Mouse (Mus musculus) heart, embryonic 12.5 days (tissue): ENCODE data around the gene Zfp91. TPM values are rescaled to one million over a fixed set of nuclear protein-coding genes. Genes with fewer than 3 reads are reported as not detected.

Experiments used
- ATAC-seq: fragments of 200-750 bp; cut with Nextera tagmentation; 2 replicates; pipeline ENCODE4 v1.8.0; 2017; ENCODE audit warnings: moderate TSS enrichment, moderate library complexity; ENCODE audit not compliant: insufficient number of reproducible peaks, low FRiP score
- H3K27ac ChIP-seq: fragments of 300-500 bp; sonication (generic); 2 replicates; pipeline ENCODE4 v1.5.1; 2016; ENCODE audit warnings: mild to moderate bottlenecking, moderate library complexity; ENCODE audit not compliant: poor library complexity, severe bottlenecking
- H3K27me3 ChIP-seq: fragments of 300-500 bp; sonication (generic); replicated peaks from 2 replicates; pipeline ENCODE4 v1.6.1; 2016; ENCODE audit warnings: mild to moderate bottlenecking, moderate library complexity
- H3K36me3 ChIP-seq: fragments of 300-500 bp; sonication (generic); 2 replicates; pipeline ENCODE4 v1.6.1; 2016; ENCODE audit warnings: mild to moderate bottlenecking, moderate library complexity
- H3K4me1 ChIP-seq: fragments of 300-500 bp; sonication (generic); replicated peaks from 2 replicates; pipeline ENCODE4 v1.6.1; 2016; ENCODE audit warnings: mild to moderate bottlenecking
- H3K4me2 ChIP-seq: fragments of 300-500 bp; sonication (generic); 2 replicates; pipeline ENCODE4 v1.6.1; 2016; ENCODE audit warnings: mild to moderate bottlenecking, moderate library complexity
- H3K4me3 ChIP-seq: fragments of 300-500 bp; sonication (generic); 2 replicates; pipeline ENCODE4 v1.5.1; 2016; ENCODE audit warnings: mild to moderate bottlenecking
- H3K9ac ChIP-seq: fragments of 300-500 bp; sonication (generic); 2 replicates; pipeline ENCODE4 v1.6.1; 2016; ENCODE audit warnings: mild to moderate bottlenecking, moderate library complexity
- H3K9me3 ChIP-seq: fragments of 300-500 bp; sonication (generic); replicated peaks from 2 replicates; pipeline ENCODE4 v1.6.1; 2016; ENCODE audit warnings: mild to moderate bottlenecking, moderate library complexity
- WGBS: fragments of 180-500 bp; shearing (Covaris S2); methylation state at CpG from one replicate; pipeline ENCODE4 v1.1.7; 2016; 5-methylcytosine and 5-hydroxymethylcytosine counted together
- polyA plus RNA-seq: library from polyadenylated mRNA; unstranded; fragments of >200 nt; fragmentation: Nextera tagmentation; extraction: Ambion mirVana; gene quantifications from 2 replicates; pipeline ENCODE4 v1.2.1, GENCODE M21; 2016

Gene Zfp91
- polyA plus RNA-seq, result 14.8 and 16.4 TPM in 2 replicates

DNA sequence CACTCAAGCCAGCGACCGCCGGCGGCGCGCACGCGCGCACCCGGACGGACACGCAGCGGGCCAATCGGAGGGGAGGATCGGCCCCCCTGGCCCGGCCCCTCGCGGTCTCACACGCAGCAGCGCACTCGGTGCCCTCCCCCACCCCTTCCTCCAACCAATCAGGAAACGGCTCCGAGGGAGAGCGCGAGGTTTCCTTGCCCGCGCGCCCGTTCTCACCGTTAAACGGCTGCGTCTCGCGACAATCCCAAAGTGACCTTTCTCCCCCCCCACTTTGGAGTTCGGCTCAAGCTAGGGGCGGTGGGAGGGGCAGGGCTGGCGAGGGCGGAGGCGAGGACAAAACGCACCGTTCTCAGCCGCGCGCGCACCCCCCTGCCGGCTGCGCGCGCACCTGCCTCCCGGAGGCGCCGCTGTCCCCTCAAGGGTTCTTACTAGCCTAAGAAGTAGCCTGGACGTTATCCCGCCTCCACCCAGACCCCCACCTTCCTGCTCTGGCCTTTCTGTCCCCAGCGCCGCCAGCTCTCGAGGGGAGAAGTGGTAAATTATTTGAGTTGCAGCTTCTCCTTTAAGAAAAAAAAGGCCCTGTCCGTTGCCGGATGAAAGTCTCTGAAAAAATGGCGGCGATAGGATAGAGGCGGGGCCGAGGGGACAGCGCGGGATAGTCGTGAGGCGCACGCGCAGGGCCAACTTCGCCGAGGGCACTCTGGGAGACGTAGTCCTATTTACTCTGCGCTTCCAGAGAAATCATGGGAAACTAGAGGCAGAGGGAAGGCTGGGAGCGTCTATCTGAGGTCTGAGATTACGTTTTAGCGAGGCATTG is at the start of gene Zfp91, which contains the start of gene Lpxn:
TSS of gene Zfp91 (minus strand) at position 616 of the 817 bp plus-strand sequence.
TSS of gene Lpxn (plus strand) at position 683 of the 817 bp plus-strand sequence.
- H3K9me3 ChIP-seq, result no peaks in the 10 kb centered on the region
- peak within 1 kb of the TSS; percentile 100 for H3K27ac ChIP-seq
- WGBS, result under 1% methylated on average over 55 of the region's 76 CpGs
- H3K36me3 ChIP-seq, result no peaks in the 10 kb centered on the region
- H3K4me1 ChIP-seq, result peaks cover 3% of the 10 kb centered on the region
- peak within 1 kb of the TSS; percentile 99 for H3K4me3 ChIP-seq
- ATAC-seq, result peak; percentile 94
- H3K9ac ChIP-seq, result peak within 1 kb of the TSS; percentile 100
- H3K4me2 ChIP-seq, result peak within 1 kb of the TSS; percentile 75
- no peaks in the 10 kb centered on the region for H3K27me3 ChIP-seq

DNA sequence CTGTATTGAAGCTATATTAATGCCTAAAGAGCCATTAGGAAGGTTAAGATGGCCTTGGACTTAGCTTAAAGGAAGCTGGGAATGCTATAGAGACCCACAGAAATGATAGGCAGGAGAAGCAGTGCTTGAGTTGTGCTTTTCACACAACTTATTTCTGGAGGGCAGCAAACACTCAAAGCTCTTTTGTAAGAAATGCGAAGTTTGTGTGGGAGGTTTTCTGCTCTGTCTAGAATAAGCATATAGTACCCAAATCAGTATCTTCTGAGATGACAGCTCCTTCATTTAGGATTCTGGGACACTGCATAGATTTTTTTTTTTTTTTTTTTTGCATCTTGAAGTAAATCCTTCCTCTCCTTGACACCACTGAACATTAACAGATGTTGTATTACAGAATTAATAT is 42.6 kb upstream of the Zfp91 start:
- WGBS, result 65% methylated on average over 1 of the region's 1 CpGs
- H3K9me3 ChIP-seq, result no peaks in the 10 kb centered on the region
- no peaks in the 10 kb centered on the region for H3K27me3 ChIP-seq
- no peak for ATAC-seq
- no peaks in the 10 kb centered on the region for H3K36me3 ChIP-seq
- H3K9ac ChIP-seq, result no peak overlapping the region
- no peak overlapping the region for H3K27ac ChIP-seq
- H3K4me2 ChIP-seq, result no peak overlapping the region
- H3K4me3 ChIP-seq, result no peak overlapping the region
- H3K4me1 ChIP-seq, result no peaks in the 10 kb centered on the region

GRCm38 (mm10) chr19:12833625-12834024 is 37.7 kb upstream of the Zfp91 start:
- H3K4me3 ChIP-seq, result no peak overlapping the region
- no peaks in the 10 kb centered on the region for H3K4me1 ChIP-seq
- 68% methylated on average over 3 of the region's 3 CpGs for WGBS
- ATAC-seq, result no peak
- H3K36me3 ChIP-seq, result no peaks in the 10 kb centered on the region
- H3K9me3 ChIP-seq, result no peaks in the 10 kb centered on the region
- H3K27ac ChIP-seq, result no peak overlapping the region
- H3K9ac ChIP-seq, result no peak overlapping the region
- H3K27me3 ChIP-seq, result no peaks in the 10 kb centered on the region
- H3K4me2 ChIP-seq, result no peak overlapping the region

DNA sequence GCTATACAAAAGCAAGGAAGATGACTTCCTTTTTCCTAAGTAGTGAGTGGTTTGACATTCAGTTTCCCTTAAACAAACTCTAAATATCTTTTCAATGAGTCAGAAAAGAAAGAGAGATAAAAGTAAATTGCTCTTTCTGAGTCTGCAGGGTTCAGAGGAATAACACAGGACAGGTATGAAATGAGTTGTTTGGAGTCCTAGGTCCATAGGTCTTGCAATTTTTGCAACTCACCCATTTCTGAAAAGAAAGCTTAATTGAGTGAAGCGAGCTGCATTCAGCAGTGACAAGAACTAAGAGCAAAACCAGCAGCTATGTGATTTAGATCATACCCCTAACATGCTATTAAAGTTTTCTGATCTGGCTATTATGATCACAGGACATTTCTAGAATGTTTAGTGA is 35.6 kb upstream of the Zfp91 start:
- Histone ChIP-seq H3K27me3 (no peaks in the 10 kb centered on the region), H3K36me3 (no peaks in the 10 kb centered on the region), H3K4me2 (no peak overlapping the region), H3K9me3 (no peaks in the 10 kb centered on the region), H3K27ac (no peak overlapping the region), H3K9ac (no peak overlapping the region), H3K4me1 (no peaks in the 10 kb centered on the region), H3K4me3 (no peak overlapping the region)
- 57% methylated on average over 1 of the region's 1 CpGs for WGBS
- no peak for ATAC-seq

GRCm38 (mm10) chr19:12830823-12831430 is 35.0 kb upstream of the Zfp91 start:
- ATAC-seq, result no peak
- WGBS, result 55% methylated on average over 2 of the region's 2 CpGs
- no peaks in the 10 kb centered on the region for H3K4me1 ChIP-seq

DNA sequence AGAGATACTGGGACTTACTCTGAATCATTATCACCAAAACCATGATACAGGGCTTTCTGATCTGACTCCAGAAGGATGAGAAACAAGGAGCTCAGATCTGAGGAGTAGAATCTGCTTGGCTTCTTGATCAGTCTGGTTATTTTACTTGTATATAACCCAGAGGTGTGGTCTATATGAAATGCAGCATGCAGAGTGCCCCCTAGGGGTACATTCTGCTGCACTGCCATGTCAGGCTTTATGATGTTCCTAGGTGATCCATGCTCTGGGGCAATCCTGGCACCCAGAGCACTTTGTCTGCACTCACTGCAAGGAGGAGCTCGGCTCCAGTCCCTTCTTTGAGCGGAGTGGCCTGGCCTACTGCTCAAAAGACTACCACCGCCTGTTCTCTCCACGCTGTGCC is 28.6 kb upstream of the Zfp91 start:
- no peaks in the 10 kb centered on the region for H3K4me1 ChIP-seq
- H3K36me3 ChIP-seq, result no peaks in the 10 kb centered on the region
- WGBS, result 70% methylated on average over 4 of the region's 4 CpGs
- H3K9ac ChIP-seq, result no peak overlapping the region
- H3K4me3 ChIP-seq, result no peak overlapping the region
- no peak for ATAC-seq
- no peak overlapping the region for H3K4me2 ChIP-seq
- H3K9me3 ChIP-seq, result no peaks in the 10 kb centered on the region
- H3K27me3 ChIP-seq, result no peaks in the 10 kb centered on the region
- H3K27ac ChIP-seq, result no peak overlapping the region

More at GRCm38 (mm10) chr19:12830823-12831430, 35.0 kb upstream of the Zfp91 start:
- H3K4me2 ChIP-seq, result no peak overlapping the region
- H3K27ac ChIP-seq, result no peak overlapping the region
- H3K9me3 ChIP-seq, result no peaks in the 10 kb centered on the region
- no peaks in the 10 kb centered on the region for H3K27me3 ChIP-seq
- no peak overlapping the region for H3K4me3 ChIP-seq
- H3K9ac ChIP-seq, result no peak overlapping the region
- H3K36me3 ChIP-seq, result no peaks in the 10 kb centered on the region

DNA sequence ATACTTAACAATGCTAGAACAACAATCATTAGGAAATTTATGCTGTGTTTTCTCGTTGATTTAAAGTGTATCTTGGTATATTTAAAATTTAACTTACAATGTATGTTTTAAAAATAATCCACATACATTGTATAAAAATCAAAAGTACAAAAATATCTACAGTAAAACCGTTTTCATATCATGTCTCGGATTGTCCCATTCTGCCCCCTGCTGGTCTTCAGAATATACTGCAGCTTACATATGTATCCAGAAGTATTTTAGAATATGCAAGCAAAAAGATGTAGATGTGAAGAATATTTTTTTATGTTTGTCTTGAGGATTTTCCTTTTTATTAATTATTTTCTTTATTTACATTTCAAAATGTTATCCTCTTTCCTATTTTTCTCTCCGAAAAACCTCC is 24.5 kb upstream of the Zfp91 start:
- Histone ChIP-seq H3K27me3 (no peaks in the 10 kb centered on the region), H3K9me3 (no peaks in the 10 kb centered on the region), H3K27ac (no peak overlapping the region), H3K4me1 (no peaks in the 10 kb centered on the region), H3K36me3 (no peaks in the 10 kb centered on the region), H3K4me2 (no peak overlapping the region), H3K4me3 (no peak overlapping the region), H3K9ac (no peak overlapping the region)
- 32% methylated on average over 4 of the region's 4 CpGs for WGBS
- no peak for ATAC-seq

- Histone ChIP-seq H3K9ac (no peak overlapping the region), H3K27me3 (no peaks in the 10 kb centered on the region), H3K4me3 (no peak overlapping the region), H3K9me3 (no peaks in the 10 kb centered on the region), H3K36me3 (no peaks in the 10 kb centered on the region), H3K27ac (no peak overlapping the region), H3K4me2 (no peak overlapping the region), H3K4me1 (no peaks in the 10 kb centered on the region)
- no peak for ATAC-seq
- 80% methylated on average over 1 of the region's 1 CpGs for WGBS
These were observed 22.6 kb upstream of the Zfp91 start for GRCm38 (mm10) chr19:12818507-12818906.

GRCm38 (mm10) chr19:12813883-12814282 is 18.0 kb upstream of the Zfp91 start:
- 60% methylated on average over 1 of the region's 1 CpGs for WGBS
- H3K4me2 ChIP-seq, result no peak overlapping the region
- no peak overlapping the region for H3K27ac ChIP-seq
- ATAC-seq, result no peak
- H3K9me3 ChIP-seq, result no peaks in the 10 kb centered on the region
- H3K4me1 ChIP-seq, result no peaks in the 10 kb centered on the region
- no peaks in the 10 kb centered on the region for H3K27me3 ChIP-seq
- no peak overlapping the region for H3K4me3 ChIP-seq
- no peak overlapping the region for H3K9ac ChIP-seq
- H3K36me3 ChIP-seq, result no peaks in the 10 kb centered on the region

GRCm38 (mm10) chr19:12812644-12813364 is 16.9 kb upstream of the Zfp91 start:
- Histone ChIP-seq H3K9me3 (no peaks in the 10 kb centered on the region), H3K27ac (no peak overlapping the region), H3K4me2 (no peak overlapping the region), H3K36me3 (no peaks in the 10 kb centered on the region), H3K4me1 (no peaks in the 10 kb centered on the region), H3K27me3 (no peaks in the 10 kb centered on the region), H3K4me3 (no peak overlapping the region), H3K9ac (no peak overlapping the region)
- ATAC-seq, result no peak
- 47% methylated on average over 1 of the region's 1 CpGs for WGBS

- no peaks in the 10 kb centered on the region for H3K36me3 ChIP-seq
- H3K9ac ChIP-seq, result no peak overlapping the region
- no peaks in the 10 kb centered on the region for H3K27me3 ChIP-seq
- no peaks in the 10 kb centered on the region for H3K9me3 ChIP-seq
- no peaks in the 10 kb centered on the region for H3K4me1 ChIP-seq
- H3K27ac ChIP-seq, result no peak overlapping the region
- H3K4me3 ChIP-seq, result no peak overlapping the region
- ATAC-seq, result no peak
- H3K4me2 ChIP-seq, result no peak overlapping the region
- WGBS, result 69% methylated on average over 2 of the region's 2 CpGs
These were observed 10.3 kb upstream of the Zfp91 start for GRCm38 (mm10) chr19:12806214-12806613.
